Mouse (Mus musculus) liver, postnatal 0 days (tissue): ENCODE measurements around the gene Slc35a2. TPM values are rescaled to one million over a fixed set of nuclear protein-coding genes. Genes with fewer than 3 reads are reported as not detected.

Source experiments
- ATAC-seq: fragments of 200-750 bp; cut with Nextera tagmentation; 2 replicates; pipeline ENCODE4 v1.8.0; 2017; ENCODE audit warnings: mild to moderate bottlenecking, moderate library complexity
- DNase-seq: peaks from one replicate; pipeline ENCODE4 v3.0.0-alpha.2; 2016
- H3K27ac ChIP-seq: fragments of 300-500 bp; sonication (generic); 2 replicates; pipeline ENCODE4 v1.5.1; 2014; ENCODE audit warnings: antibody characterized with exemption, moderate library complexity, mild to moderate bottlenecking, low read depth
- H3K27me3 ChIP-seq: fragments of 300-500 bp; sonication (generic); 2 replicates; pipeline ENCODE4 v1.6.1; 2014; ENCODE audit warnings: low read length, control low read depth, mixed read lengths; ENCODE audit not compliant: insufficient read depth
- H3K36me3 ChIP-seq: fragments of 300-500 bp; sonication (generic); replicated peaks from 2 replicates; pipeline ENCODE4 v1.6.1; 2014; ENCODE audit warnings: mild to moderate bottlenecking, control low read depth, low read length, moderate library complexity, mixed read lengths; ENCODE audit not compliant: insufficient read depth
- H3K4me1 ChIP-seq: fragments of 300-500 bp; sonication (generic); 2 replicates; pipeline ENCODE4 v1.6.1; 2014; ENCODE audit warnings: antibody characterized with exemption, mild to moderate bottlenecking, control low read depth; ENCODE audit not compliant: insufficient read depth
- H3K4me2 ChIP-seq: fragments of 300-500 bp; sonication (generic); 2 replicates; pipeline ENCODE4 v1.6.1; 2014; ENCODE audit warnings: low read depth, mild to moderate bottlenecking, low read length, moderate library complexity, mixed read lengths
- H3K4me3 ChIP-seq: fragments of 300-500 bp; sonication (generic); 2 replicates; pipeline ENCODE4 v1.5.1; 2014; ENCODE audit warnings: low read depth, low read length
- H3K9ac ChIP-seq: fragments of 300-500 bp; sonication (generic); replicated peaks from 2 replicates; pipeline ENCODE4 v1.6.1; 2014; ENCODE audit warnings: mild to moderate bottlenecking, moderate library complexity
- H3K9me3 ChIP-seq: fragments of 300-500 bp; sonication (generic); 2 replicates; pipeline ENCODE4 v1.6.1; 2016; ENCODE audit warnings: mild to moderate bottlenecking, control low read depth, low read length, mixed read lengths
- CTCF ChIP-seq: sonication (generic); IDR thresholded peaks from 2 replicates; pipeline ENCODE4 v1.5.1; 2016; ENCODE audit warnings: antibody characterized with exemption, low read depth
- EP300 ChIP-seq: IDR thresholded peaks from 2 replicates; pipeline ENCODE4 v1.6.1; 2016; ENCODE audit warnings: antibody characterized with exemption, low read depth, mild to moderate bottlenecking
- WGBS: fragments of 180-500 bp; shearing (Covaris S2); extraction: QIAGEN DNeasy Blood & Tissue Kit; methylation state at CpG from one replicate; pipeline ENCODE4 v1.1.7; 2014; ENCODE audit not compliant: insufficient replicate concordance; 5-methylcytosine and 5-hydroxymethylcytosine counted together
- polyA plus RNA-seq: library from polyadenylated mRNA; unstranded; fragments of >200 nt; fragmentation: Nextera tagmentation; extraction: Ambion mirVana; gene quantifications from 2 replicates; pipeline ENCODE4 v1.2.1, GENCODE M21; 2015

The Slc35a2 gene
- polyA plus RNA-seq, 1 experiment from 2014 or later = 9.0 TPM

DNA sequence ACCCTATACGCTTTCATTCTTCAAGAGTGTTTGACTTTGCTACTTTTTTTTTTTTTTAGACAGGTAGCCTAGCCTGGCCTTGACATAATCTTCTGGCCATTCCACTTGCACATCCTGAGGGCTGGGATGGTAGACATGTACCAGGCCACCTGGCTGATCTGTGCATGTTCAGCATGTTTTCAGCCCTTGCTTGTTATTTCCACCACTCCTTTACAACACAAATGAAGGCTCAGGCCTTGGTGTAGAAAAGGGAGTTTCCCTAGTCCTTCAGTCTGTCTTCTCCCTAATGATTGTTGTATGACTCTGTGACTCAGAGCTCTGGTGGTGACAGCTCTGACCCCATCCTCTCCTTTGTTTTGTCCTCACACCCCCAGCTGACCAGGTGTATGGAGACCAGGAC, 16.7 kb upstream of the Slc35a2 start:
- DNase-seq (no peak), ATAC-seq (no peak)
- Histone ChIP-seq H3K27ac (no peak overlapping the region), H3K36me3 (peaks cover 24% of the 10 kb centered on the region), H3K9me3 (no peaks in the 10 kb centered on the region), H3K4me2 (no peak overlapping the region), H3K27me3 (no peaks in the 10 kb centered on the region), H3K4me1 (0 out of 2 replicates have a peak, but pooled peaks cover 5% of the 10 kb centered on the region), H3K9ac (no peak overlapping the region), H3K4me3 (no peak overlapping the region)
- 94% methylated on average over 1 of the region's 1 CpGs for WGBS
- no peak for TF ChIP-seq CTCF
- no peak for TF ChIP-seq EP300

DNA sequence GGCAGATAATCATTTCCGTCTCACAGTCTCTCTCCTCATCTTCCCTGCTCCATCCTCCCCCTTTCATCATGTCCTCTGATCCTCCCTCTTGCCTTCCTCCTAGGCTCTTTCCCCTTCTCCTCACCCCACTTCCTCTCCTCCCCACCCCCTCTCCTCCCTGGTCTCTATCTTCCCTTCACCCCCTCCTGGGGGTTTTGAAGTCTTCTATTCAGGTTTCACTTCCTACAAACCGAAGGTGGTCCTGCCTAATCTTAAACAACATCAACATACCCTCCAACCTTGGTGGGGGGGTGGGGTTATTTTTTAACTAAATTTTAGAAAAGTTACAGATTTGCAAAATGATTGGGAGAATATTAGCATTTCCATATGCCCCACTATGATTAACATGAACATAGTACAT, 15.3 kb upstream of the Slc35a2 start:
- Histone ChIP-seq H3K4me1 (0 out of 2 replicates have a peak, but pooled peaks cover 5% of the 10 kb centered on the region), H3K4me3 (no peak overlapping the region), H3K9ac (no peak overlapping the region), H3K27me3 (no peaks in the 10 kb centered on the region), H3K27ac (no peak overlapping the region), H3K9me3 (no peaks in the 10 kb centered on the region), H3K36me3 (peaks cover 37% of the 10 kb centered on the region), H3K4me2 (no peak overlapping the region)
- DNase-seq = no peak
- 54% methylated on average over 2 of the region's 2 CpGs for WGBS
- TF ChIP-seq CTCF (no peak), EP300 (no peak)
- ATAC-seq = no peak

DNA sequence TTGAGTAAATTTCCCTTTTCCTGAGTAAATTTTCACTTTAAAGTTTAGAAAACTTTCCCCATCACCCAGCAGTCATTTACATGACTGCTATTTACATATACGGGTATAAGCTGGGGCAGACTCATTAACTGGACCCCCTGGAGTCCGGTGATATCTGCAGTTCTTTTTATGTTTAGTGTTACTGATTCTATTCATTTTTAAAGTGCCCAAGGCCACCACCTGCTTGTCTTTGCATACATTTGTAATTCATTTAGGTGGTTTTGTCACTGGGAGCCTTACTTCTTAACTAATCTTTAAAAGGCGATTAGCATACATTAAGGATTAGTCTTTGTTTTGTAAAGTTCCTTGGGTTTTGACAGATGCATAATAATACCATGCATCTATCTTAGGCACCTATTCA, 14.0 kb upstream of the Slc35a2 start:
- no peak overlapping the region for H3K9ac ChIP-seq
- peaks cover 47% of the 10 kb centered on the region for H3K36me3 ChIP-seq
- H3K4me2 ChIP-seq = no peak overlapping the region
- no peak overlapping the region for H3K4me3 ChIP-seq
- no peak overlapping the region for H3K27ac ChIP-seq
- no peaks in the 10 kb centered on the region for H3K27me3 ChIP-seq
- ATAC-seq (no peak), DNase-seq (no peak)
- 63% methylated on average over 3 of the region's 3 CpGs for WGBS
- H3K9me3 ChIP-seq = no peaks in the 10 kb centered on the region
- H3K4me1 ChIP-seq = 0 out of 2 replicates have a peak, but pooled peaks cover 5% of the 10 kb centered on the region
- TF ChIP-seq CTCF (no peak), EP300 (no peak)

DNA sequence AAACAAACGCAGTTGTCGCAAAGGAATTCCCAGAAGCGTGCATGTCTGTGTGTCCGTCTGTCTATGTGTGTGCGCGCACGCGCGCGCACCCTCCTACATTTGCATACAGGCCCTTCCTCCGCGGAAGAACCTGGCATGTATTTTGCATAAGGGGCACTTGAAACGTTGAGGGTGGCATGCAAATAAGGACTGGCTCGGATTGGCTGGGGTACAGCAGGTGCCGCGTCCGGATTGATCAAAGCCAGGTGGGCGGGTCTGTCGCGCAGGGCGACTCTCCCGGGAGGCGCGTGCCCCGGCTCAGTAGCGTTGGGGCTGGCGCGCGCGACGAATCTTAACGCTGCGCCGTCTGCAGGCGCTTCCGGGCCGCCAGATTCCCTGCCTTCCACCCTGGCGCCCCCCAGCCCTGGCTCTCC, 5.8 kb upstream of the Slc35a2 start, which contains the start of gene Pim2:
TSS of gene Pim2 (plus strand) at position 256 of the 413 bp plus-strand sequence.
- peak within 1 kb of the TSS; percentile 84 for H3K4me2 ChIP-seq
- peak; percentile 85 for DNase-seq

GRCm38 (mm10) chrX:7878495-7878894, 5.3 kb upstream of the Slc35a2 start:
- ATAC-seq (peak; percentile 4; the same call in 1 of the 2 replicates), DNase-seq (no peak)
- TF ChIP-seq EP300 (no peak), CTCF (no peak)
- H3K27me3 ChIP-seq = no peaks in the 10 kb centered on the region
- peaks cover 5% of the 10 kb centered on the region; the same call in 1 of the 2 replicates for H3K4me1 ChIP-seq
- H3K36me3 ChIP-seq = peaks cover 10% of the 10 kb centered on the region
- H3K4me3 ChIP-seq = peak overlapping the region; percentile 52
- no peak overlapping the region for H3K27ac ChIP-seq
- H3K4me2 ChIP-seq = peak overlapping the region; percentile 84
- no peaks in the 10 kb centered on the region for H3K9me3 ChIP-seq
- peak overlapping the region; percentile 55 for H3K9ac ChIP-seq
- 22% methylated on average over 21 of the region's 21 CpGs for WGBS

More for the DNA sequence above, 5.8 kb upstream of the Slc35a2 start, which contains the start of gene Pim2:
- Histone ChIP-seq H3K36me3 (peaks cover 15% of the 10 kb centered on the region), H3K4me3 (peak within 1 kb of the TSS; percentile 52), H3K27me3 (no peaks in the 10 kb centered on the region), H3K9me3 (no peaks in the 10 kb centered on the region), H3K27ac (no peak within 1 kb of the TSS), H3K9ac (peak within 1 kb of the TSS; percentile 55), H3K4me1 (peaks cover 5% of the 10 kb centered on the region; the same call in 1 of the 2 replicates)
- no peak for TF ChIP-seq CTCF
- no peak for TF ChIP-seq EP300
- WGBS = 18% methylated on average over 38 of the region's 38 CpGs
- ATAC-seq = peak; percentile 96

GRCm38 (mm10) chrX:7879819-7880218, 4.0 kb upstream of the Slc35a2 start:
- ATAC-seq = no peak
- Histone ChIP-seq H3K4me3 (no peak overlapping the region), H3K9ac (no peak overlapping the region), H3K4me1 (peaks cover 7% of the 10 kb centered on the region), H3K27ac (no peak overlapping the region), H3K4me2 (peak overlapping the region; percentile 84; the same call in 1 of the 2 replicates), H3K36me3 (no peaks in the 10 kb centered on the region), H3K27me3 (no peaks in the 10 kb centered on the region), H3K9me3 (no peaks in the 10 kb centered on the region)
- 7% methylated on average over 11 of the region's 11 CpGs for WGBS
- DNase-seq = peak; percentile 65
- TF ChIP-seq CTCF (peak; percentile 62), EP300 (no peak)

GRCm38 (mm10) chrX:7898211-7898610, 14.4 kb downstream of the Slc35a2 start:
- Histone ChIP-seq H3K27me3 (no peaks in the 10 kb centered on the region), H3K27ac (peak overlapping the region; percentile 87), H3K9me3 (no peaks in the 10 kb centered on the region), H3K4me1 (peaks cover 3% of the 10 kb centered on the region), H3K36me3 (no peaks in the 10 kb centered on the region; the same call in none of the 2 replicates), H3K4me2 (peak overlapping the region; percentile 74), H3K4me3 (peak overlapping the region; percentile 69), H3K9ac (peak overlapping the region; percentile 66)
- no peak for ATAC-seq
- no peak for DNase-seq
- WGBS = 22% methylated on average over 13 of the region's 13 CpGs
- TF ChIP-seq CTCF (no peak), EP300 (no peak)
